Comparison of ENCODE assay signal across 28 mouse cellular contexts in the genomic region with DNA sequence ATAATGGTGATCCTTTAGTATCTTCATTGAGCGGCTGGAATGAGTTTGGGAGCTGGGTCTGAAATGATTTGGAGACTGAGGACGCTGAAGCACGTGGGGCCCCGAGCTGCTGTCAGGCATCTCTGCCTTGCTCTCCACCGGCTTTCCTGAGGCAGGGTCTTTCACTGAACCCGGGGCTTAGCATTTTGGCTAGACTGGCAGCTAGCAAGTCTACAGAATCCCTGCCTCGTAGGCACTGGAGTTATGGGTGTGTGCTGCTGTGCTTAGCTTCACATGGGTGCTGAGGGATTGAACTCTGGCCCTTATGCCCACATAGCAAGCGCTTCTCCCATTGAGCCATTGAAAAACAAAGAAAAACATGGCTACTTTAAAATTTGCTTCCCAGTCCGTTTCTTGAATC.
"Had no signal": no experiment of that assay in that cellular context is flagged by ENCODE, and none has a peak within 500 bp of the region (broad histone marks: within the 10 kb centered on the region; RNA-seq: fewer than 3 reads in every experiment).

No protein-coding gene starts in this region.

- H3K4me3 ChIP-seq: embryonic facial prominence, embryonic 10.5 days; embryonic facial prominence, embryonic 12.5 days; embryonic facial prominence, embryonic 13.5 days; embryonic facial prominence, embryonic 15.5 days; erythroblast, embryonic 14.5 days; forebrain, embryonic 10.5 days; forebrain, embryonic 12.5 days; forebrain, embryonic 13.5 days; forebrain, embryonic 15.5 days; gastrocnemius, adult 2 months; heart, adult 2 months had no signal

- H3K9me3 ChIP-seq: embryonic facial prominence, embryonic 10.5 days; embryonic facial prominence, embryonic 12.5 days; embryonic facial prominence, embryonic 13.5 days; embryonic facial prominence, embryonic 15.5 days; forebrain, embryonic 10.5 days; forebrain, embryonic 12.5 days; forebrain, embryonic 13.5 days; forebrain, embryonic 15.5 days had no signal

- H3K4me2 ChIP-seq: embryonic facial prominence, embryonic 12.5 days; embryonic facial prominence, embryonic 13.5 days; embryonic facial prominence, embryonic 15.5 days; forebrain, embryonic 12.5 days; forebrain, embryonic 13.5 days; forebrain, embryonic 15.5 days had no signal

- H3K9ac ChIP-seq: embryonic facial prominence, embryonic 12.5 days; embryonic facial prominence, embryonic 13.5 days; embryonic facial prominence, embryonic 15.5 days; forebrain, embryonic 12.5 days; forebrain, embryonic 13.5 days; forebrain, embryonic 15.5 days; forebrain, postnatal 0 days had no signal

- H3K36me3 ChIP-seq: embryonic facial prominence, embryonic 12.5 days; embryonic facial prominence, embryonic 13.5 days; embryonic facial prominence, embryonic 15.5 days; forebrain, embryonic 10.5 days; forebrain, embryonic 12.5 days; forebrain, embryonic 15.5 days had no signal

- H3K4me1 ChIP-seq: embryonic facial prominence, embryonic 10.5 days; embryonic facial prominence, embryonic 12.5 days; embryonic facial prominence, embryonic 13.5 days; embryonic facial prominence, embryonic 15.5 days; forebrain, embryonic 10.5 days; forebrain, embryonic 12.5 days; forebrain, embryonic 13.5 days; forebrain, embryonic 15.5 days had no signal

- ATAC-seq: forebrain, embryonic 13.5 days; forebrain, embryonic 14.5 days; forebrain, embryonic 15.5 days; forebrain, embryonic 16.5 days; forebrain, postnatal 0 days had no signal

- DNase-seq: cerebellum, adult 2 months; cerebellum, adult 8-10 months; cerebellum, adult 9-10 months; cerebellum, adult 9-11 months; cerebellum, postnatal 10 days; cerebellum, postnatal 14 days; cerebellum, postnatal 25 days; cerebellum, postnatal 36 days; embryo, embryonic 11 days; forebrain, postnatal 0 days; gastrocnemius, adult 2 months; gastrocnemius, postnatal 10 days; gastrocnemius, postnatal 14 days; gastrocnemius, postnatal 25 days; gastrocnemius, postnatal 36 days; heart, adult 18-20 months; heart, adult 2 months had no signal

- H3K27ac ChIP-seq: embryonic facial prominence, embryonic 10.5 days; embryonic facial prominence, embryonic 12.5 days; embryonic facial prominence, embryonic 13.5 days; embryonic facial prominence, embryonic 15.5 days; forebrain, embryonic 10.5 days; forebrain, embryonic 12.5 days; forebrain, embryonic 13.5 days; forebrain, embryonic 15.5 days; gastrocnemius, adult 2 months; heart, adult 2 months had no signal

- H3K27me3 ChIP-seq: embryonic facial prominence, embryonic 12.5 days; embryonic facial prominence, embryonic 13.5 days; embryonic facial prominence, embryonic 15.5 days; forebrain, embryonic 12.5 days; forebrain, embryonic 13.5 days; forebrain, embryonic 15.5 days had no signal
